Comparison of ENCODE assay signal across 8 mouse cellular contexts in the genomic region with DNA sequence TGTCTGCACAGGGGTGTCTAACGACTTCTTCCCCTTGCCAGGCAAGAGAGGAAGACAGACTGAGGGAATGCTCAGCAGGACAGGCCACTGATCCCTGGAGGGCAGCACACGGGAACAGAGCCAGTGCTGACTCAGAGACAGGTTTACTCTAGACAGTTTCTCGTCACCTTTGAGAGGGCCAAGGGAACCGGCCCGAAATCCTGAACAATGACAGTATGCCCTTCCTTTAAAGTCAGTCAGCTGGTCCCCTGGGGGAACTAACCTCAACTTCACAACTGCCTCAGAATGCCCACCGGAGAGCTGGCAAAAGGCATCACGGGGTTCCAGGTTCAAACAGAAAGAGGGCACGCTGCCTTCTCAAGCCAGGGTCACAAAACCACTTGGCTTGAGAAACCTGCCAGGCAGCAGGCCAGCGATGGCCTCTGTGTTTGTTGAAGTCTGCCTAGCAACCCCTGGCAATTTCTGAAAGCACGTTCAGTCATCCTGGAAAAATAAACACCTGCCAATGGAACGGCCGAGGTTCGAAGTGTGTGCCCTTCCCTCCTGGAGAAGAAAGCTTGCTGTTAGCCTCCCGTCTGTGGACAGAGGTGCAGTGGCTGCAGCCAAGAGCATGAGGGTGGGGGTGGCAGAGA.
DNase-seq lines count a peak whose midpoint lies in the region; ATAC-seq and TF ChIP-seq lines count a peak whose summit lies in the region.

No protein-coding gene starts in this region.

- H3K79me2 ChIP-seq in liver, adult 2 months (ENCODE audit: control insufficient read depth, insufficient read depth, low read length): no peaks in the 10 kb centered on the region

- peak overlapping the region; percentile 72 for H3K9ac ChIP-seq in liver, adult 2 months (ENCODE audit: low read depth, low read length)
- H3K9ac ChIP-seq in embryonic facial prominence, embryonic 14.5 days (ENCODE audit: low read depth, low read length): peak overlapping the region; percentile 34; the same call in 1 of the 2 replicates
- H3K9ac ChIP-seq in limb, embryonic 14.5 days (ENCODE audit: low read depth, low read length, severe bottlenecking): no peak overlapping the region

- peak; percentile 26; the same call in 1 of the 2 replicates for ATAC-seq in embryonic facial prominence, embryonic 14.5 days (ENCODE audit: low read depth)
- no peak for ATAC-seq in limb, embryonic 14.5 days (ENCODE audit: low FRiP score, low read depth)

- no peak overlapping the region; the same call in 1 of the 2 replicates for H3K4me2 ChIP-seq in embryonic facial prominence, embryonic 14.5 days (ENCODE audit: low read depth, low read length)
- H3K4me2 ChIP-seq in limb, embryonic 14.5 days (replicated peaks; ENCODE audit: low read depth, low read length, severe bottlenecking): no peak overlapping the region

- no peaks in the 10 kb centered on the region for H3K9me3 ChIP-seq in embryonic facial prominence, embryonic 14.5 days (ENCODE audit: control insufficient read depth, low read length)
- no peaks in the 10 kb centered on the region for H3K9me3 ChIP-seq in limb, embryonic 14.5 days (ENCODE audit: control insufficient read depth, low read length)
- H3K9me3 ChIP-seq in midbrain, embryonic 10.5 days (replicated peaks): no peaks in the 10 kb centered on the region

- TF ChIP-seq POLR2A in liver, adult 2 months (IDR thresholded peaks at IDR 0.05; ENCODE audit: extremely low read depth, insufficient read depth, low read length): no peak
- TF ChIP-seq POLR2A in limb, embryonic 14.5 days (IDR thresholded peaks at IDR 0.05; ENCODE audit: borderline replicate concordance, extremely low read depth, insufficient read depth, insufficient read length): no peak

- H3K4me3 ChIP-seq in liver, adult 2 months (ENCODE audit: insufficient read depth, low read depth, low read length): peak overlapping the region; percentile 47
- no peak overlapping the region for H3K4me3 ChIP-seq in embryonic facial prominence, embryonic 14.5 days (ENCODE audit: low read depth, low read length)
- H3K4me3 ChIP-seq in limb, embryonic 14.5 days (replicated peaks; ENCODE audit: low read length): no peak overlapping the region
- H3K4me3 ChIP-seq in midbrain, embryonic 10.5 days: no peak overlapping the region

- peak overlapping the region; percentile 93 for H3K27ac ChIP-seq in liver, adult 2 months (replicated peaks; ENCODE audit: insufficient read depth, low read depth, low read length)
- H3K27ac ChIP-seq in embryonic facial prominence, embryonic 14.5 days (replicated peaks; ENCODE audit: low read depth, low read length): peak overlapping the region; percentile 48
- 0 out of 2 replicates have a peak overlapping the region, but pooled peaks have one; percentile 5 for H3K27ac ChIP-seq in limb, embryonic 14.5 days (replicated peaks; ENCODE audit: low read depth, low read length)
- no peak overlapping the region for H3K27ac ChIP-seq in midbrain, embryonic 10.5 days (replicated peaks)

- intact Hi-C loops in heart, postnatal 14 days (cut with DNase I): no loop called here

- peak; percentile 98 for DNase-seq in liver, adult 2 months (ENCODE audit: extremely low read depth, low read depth, low spot score)
- no peak for DNase-seq in liver
- no peak for DNase-seq in embryonic facial prominence, embryonic 14.5 days (ENCODE audit: low spot score)
- DNase-seq in heart, postnatal 14 days: peak; percentile 76 to 85
- peak; percentile 58 for DNase-seq in limb, embryonic 14.5 days (ENCODE audit: low spot score)
- DNase-seq in urinary bladder, postnatal 36 days (ENCODE audit: low spot score in 2 of 2): peak; percentile 23 to 61
- DNase-seq in thymus, postnatal 10 days (ENCODE audit: low spot score in 2 of 2): no peak
- DNase-seq in midbrain, embryonic 10.5 days (ENCODE audit: low spot score): no peak

- H3K4me1 ChIP-seq in liver, adult 2 months (ENCODE audit: control insufficient read depth, insufficient read depth, low read length): peaks cover 6% of the 10 kb centered on the region
- H3K4me1 ChIP-seq in embryonic facial prominence, embryonic 14.5 days (ENCODE audit: control insufficient read depth, insufficient read depth, low read length): peaks cover 37% of the 10 kb centered on the region
- peaks cover 36% of the 10 kb centered on the region for H3K4me1 ChIP-seq in limb, embryonic 14.5 days (ENCODE audit: control insufficient read depth, insufficient read depth, low read length)
- peaks cover 6% of the 10 kb centered on the region; the same call in 1 of the 2 replicates for H3K4me1 ChIP-seq in midbrain, embryonic 10.5 days

- H3K36me3 ChIP-seq in liver, adult 2 months (ENCODE audit: control insufficient read depth, insufficient read depth, low read length): no peaks in the 10 kb centered on the region
- no peaks in the 10 kb centered on the region for H3K36me3 ChIP-seq in embryonic facial prominence, embryonic 14.5 days (ENCODE audit: control insufficient read depth, insufficient read depth, low read length)
- no peaks in the 10 kb centered on the region for H3K36me3 ChIP-seq in limb, embryonic 14.5 days (ENCODE audit: control insufficient read depth, insufficient read depth, low read length)
- H3K36me3 ChIP-seq in midbrain, embryonic 10.5 days: no peaks in the 10 kb centered on the region

- 5% methylated on average over 14 of the region's 14 CpGs for WGBS in liver, adult 2 months
- 36% methylated on average over 14 of the region's 14 CpGs for WGBS in embryonic facial prominence, embryonic 14.5 days
- WGBS in limb, embryonic 14.5 days: 25% methylated on average over 14 of the region's 14 CpGs
- WGBS in midbrain, embryonic 10.5 days: 65% methylated on average over 14 of the region's 14 CpGs

- TF ChIP-seq CTCF in liver, adult 2 months (IDR thresholded peaks at IDR 0.05; ENCODE audit: low read depth, low read length): peak; percentile 26; the same call in 1 of the 2 replicates

- H3K27me3 ChIP-seq in liver, adult 2 months (ENCODE audit: control insufficient read depth, insufficient read depth, low read length): no peaks in the 10 kb centered on the region
- H3K27me3 ChIP-seq in embryonic facial prominence, embryonic 14.5 days (replicated peaks; ENCODE audit: control insufficient read depth, insufficient read depth, low read length): no peaks in the 10 kb centered on the region
- no peaks in the 10 kb centered on the region for H3K27me3 ChIP-seq in limb, embryonic 14.5 days (ENCODE audit: control insufficient read depth, insufficient read depth, low read length)
- H3K27me3 ChIP-seq in midbrain, embryonic 10.5 days (ENCODE audit: low read depth, poor library complexity, severe bottlenecking): no peaks in the 10 kb centered on the region

Comparison
In these comparisons a context has a peak if more than half of its experiments do, and no peak if none do; other contexts are left out.
1. DNase-seq: peak in liver, adult 2 months (single experiment), heart, postnatal 14 days (2 of 2), limb, embryonic 14.5 days (single experiment) and urinary bladder, postnatal 36 days (2 of 2); none in liver (single experiment), embryonic facial prominence, embryonic 14.5 days (single experiment), thymus, postnatal 10 days (0 of 2) and midbrain, embryonic 10.5 days (single experiment).